Mouse (Mus musculus): ENCODE measurements at regions not wholly inside any gene's neighbourhood (a gene's known extent, or its start where the extent isn't known, plus 50 kb on each side); places are given as distances from the start of the nearest gene placed in this dataset.
"Not testable (repeated sequence)": the region's sequence is repeated elsewhere in the genome, so short reads cannot be mapped to it uniquely, and the experiment has no call there.

GRCm38 (mm10) chr2:181930037-181930436 is 60.9 kb upstream of the Gm14496 start:
- DNase-seq (ENCODE audit: low spot score in 2 of 2), result no peak

- DNase-seq (ENCODE audit: low spot score in 2 of 2), result not testable (repeated sequence)
Observed at GRCm38 (mm10) chr2:181930538-181930937, 60.4 kb upstream of the Gm14496 start.

- DNase-seq (ENCODE audit: low spot score in 2 of 2), result peak in 1 of 2 experiments; percentile 21
Observed at GRCm38 (mm10) chr2:181931077-181931815, 59.7 kb upstream of the Gm14496 start.

- DNase-seq (ENCODE audit: low spot score in 2 of 2), result no peak
Observed at GRCm38 (mm10) chr2:181931918-181932605, 58.9 kb upstream of the Gm14496 start.
